Mouse (Mus musculus) neural tube, embryonic 12.5 days (tissue): ENCODE measurements around the gene Tacr2. TPM values are rescaled to one million over a fixed set of nuclear protein-coding genes. Genes with fewer than 3 reads are reported as not detected.
A peak's percentile ranks its signal among the peaks of the same experiment; 100 is the strongest.

Source experiments
- ATAC-seq: fragments of 200-750 bp; cut with Nextera tagmentation; 2 replicates; pipeline ENCODE4 v1.8.0; 2017; ENCODE audit warnings: low read depth, mild to moderate bottlenecking, moderate TSS enrichment, moderate library complexity; ENCODE audit not compliant: low FRiP score
- H3K27ac ChIP-seq: fragments of 300-500 bp; sonication (generic); 2 replicates; pipeline ENCODE4 v1.5.1; 2016
- H3K27me3 ChIP-seq: fragments of 300-500 bp; sonication (generic); replicated peaks from 2 replicates; pipeline ENCODE4 v1.6.1; 2016; ENCODE audit warnings: mild to moderate bottlenecking
- H3K36me3 ChIP-seq: fragments of 300-500 bp; sonication (generic); 2 replicates; pipeline ENCODE4 v1.6.1; 2016; ENCODE audit warnings: mild to moderate bottlenecking
- H3K4me1 ChIP-seq: fragments of 300-500 bp; sonication (generic); 2 replicates; pipeline ENCODE4 v1.6.1; 2016
- H3K4me2 ChIP-seq: fragments of 300-500 bp; sonication (generic); replicated peaks from 2 replicates; pipeline ENCODE4 v1.6.1; 2016; ENCODE audit warnings: mild to moderate bottlenecking
- H3K4me3 ChIP-seq: fragments of 300-500 bp; sonication (generic); 2 replicates; pipeline ENCODE4 v1.5.1; 2016
- H3K9ac ChIP-seq: fragments of 300-500 bp; sonication (generic); 2 replicates; pipeline ENCODE4 v1.6.1; 2016; ENCODE audit warnings: mild to moderate bottlenecking
- H3K9me3 ChIP-seq: fragments of 300-500 bp; sonication (generic); 2 replicates; pipeline ENCODE4 v1.6.1; 2016; ENCODE audit warnings: mild to moderate bottlenecking
- WGBS: fragments of 180-500 bp; shearing (Covaris S2); methylation state at CpG from one replicate; pipeline ENCODE4 v1.1.7; 2016; 5-methylcytosine and 5-hydroxymethylcytosine counted together
- polyA plus RNA-seq: library from polyadenylated mRNA; unstranded; fragments of >200 nt; fragmentation: Nextera tagmentation; extraction: Ambion mirVana; gene quantifications from 2 replicates; pipeline ENCODE4 v1.2.1, GENCODE M21; 2016

Tacr2 gene
- polyA plus RNA-seq, 1 experiment from 2014 or later: not detected

- Histone ChIP-seq H3K4me3 (no peak overlapping the region), H3K4me2 (no peak overlapping the region), H3K27ac (no peak overlapping the region), H3K27me3 (no peaks in the 10 kb centered on the region), H3K9me3 (no peaks in the 10 kb centered on the region), H3K36me3 (no peaks in the 10 kb centered on the region), H3K4me1 (no peaks in the 10 kb centered on the region), H3K9ac (no peak overlapping the region)
- WGBS: 84% methylated on average over 17 of the region's 17 CpGs
- no peak for ATAC-seq
These were observed 29.5 kb upstream of the Tacr2 start for GRCm38 (mm10) chr10:62222777-62223176.

GRCm38 (mm10) chr10:62224231-62224630, 28.0 kb upstream of the Tacr2 start:
- Histone ChIP-seq H3K4me1 (no peaks in the 10 kb centered on the region), H3K9me3 (no peaks in the 10 kb centered on the region), H3K4me3 (no peak overlapping the region), H3K9ac (no peak overlapping the region), H3K27ac (no peak overlapping the region), H3K36me3 (no peaks in the 10 kb centered on the region), H3K27me3 (no peaks in the 10 kb centered on the region), H3K4me2 (no peak overlapping the region)
- ATAC-seq: no peak
- WGBS: 72% methylated on average over 6 of the region's 6 CpGs

GRCm38 (mm10) chr10:62225839-62226238, 26.4 kb upstream of the Tacr2 start:
- Histone ChIP-seq H3K4me2 (no peak overlapping the region), H3K4me1 (no peaks in the 10 kb centered on the region), H3K9ac (no peak overlapping the region), H3K4me3 (no peak overlapping the region), H3K27ac (no peak overlapping the region), H3K36me3 (no peaks in the 10 kb centered on the region), H3K9me3 (no peaks in the 10 kb centered on the region), H3K27me3 (no peaks in the 10 kb centered on the region)
- no peak for ATAC-seq
- WGBS: 82% methylated on average over 7 of the region's 7 CpGs

- H3K4me2 ChIP-seq: no peak overlapping the region
- WGBS: 73% methylated on average over 6 of the region's 6 CpGs
- H3K27me3 ChIP-seq: no peaks in the 10 kb centered on the region
- H3K4me1 ChIP-seq: no peaks in the 10 kb centered on the region
- no peak for ATAC-seq
- H3K9ac ChIP-seq: no peak overlapping the region
- H3K36me3 ChIP-seq: no peaks in the 10 kb centered on the region
- H3K27ac ChIP-seq: no peak overlapping the region
- no peak overlapping the region for H3K4me3 ChIP-seq
- no peaks in the 10 kb centered on the region for H3K9me3 ChIP-seq
These were observed 24.1 kb upstream of the Tacr2 start for GRCm38 (mm10) chr10:62228126-62228525.

- H3K27ac ChIP-seq: no peak within 1 kb of the TSS
- H3K9ac ChIP-seq: peak within 1 kb of the TSS; percentile 48
- peak; percentile 97 for ATAC-seq
- H3K4me2 ChIP-seq: peak within 1 kb of the TSS; percentile 84
- no peaks in the 10 kb centered on the region for H3K27me3 ChIP-seq
- no peaks in the 10 kb centered on the region for H3K9me3 ChIP-seq
- peak within 1 kb of the TSS; percentile 50 for H3K4me3 ChIP-seq
- no peaks in the 10 kb centered on the region for H3K36me3 ChIP-seq
- no peaks in the 10 kb centered on the region for H3K4me1 ChIP-seq
- WGBS: under 1% methylated on average over 59 of the region's 59 CpGs
These were observed 21.4 kb upstream of the Tacr2 start, which contains the start of gene Tspan15 for GRCm38 (mm10) chr10:62230708-62231394. TSS of gene Tspan15 (minus strand) at chr10:62231251.

- Histone ChIP-seq H3K27ac (no peak overlapping the region), H3K27me3 (no peaks in the 10 kb centered on the region)
These were observed 20.9 kb upstream of the Tacr2 start for GRCm38 (mm10) chr10:62231395-62231732.

GRCm38 (mm10) chr10:62231811-62232210, 20.4 kb upstream of the Tacr2 start:
- H3K36me3 ChIP-seq: no peaks in the 10 kb centered on the region
- H3K4me1 ChIP-seq: no peaks in the 10 kb centered on the region
- H3K27me3 ChIP-seq: no peaks in the 10 kb centered on the region
- H3K9ac ChIP-seq: no peak overlapping the region
- no peaks in the 10 kb centered on the region for H3K9me3 ChIP-seq
- no peak overlapping the region for H3K4me3 ChIP-seq
- no peak overlapping the region; the same call in 1 of the 2 replicates for H3K4me2 ChIP-seq
- no peak overlapping the region for H3K27ac ChIP-seq
- ATAC-seq: no peak
- 87% methylated on average over 3 of the region's 3 CpGs for WGBS

More at GRCm38 (mm10) chr10:62231395-62231732, 20.9 kb upstream of the Tacr2 start:
- 2% methylated on average over 13 of the region's 13 CpGs for WGBS
- peak overlapping the region; percentile 50 for H3K4me3 ChIP-seq
- no peak overlapping the region for H3K9ac ChIP-seq
- H3K4me2 ChIP-seq: peak overlapping the region; percentile 84
- H3K9me3 ChIP-seq: no peaks in the 10 kb centered on the region
- H3K36me3 ChIP-seq: no peaks in the 10 kb centered on the region
- no peaks in the 10 kb centered on the region for H3K4me1 ChIP-seq
- peak; percentile 67 for ATAC-seq

GRCm38 (mm10) chr10:62236165-62236564, 16.1 kb upstream of the Tacr2 start:
- no peaks in the 10 kb centered on the region for H3K27me3 ChIP-seq
- no peak overlapping the region for H3K9ac ChIP-seq
- WGBS: 86% methylated on average over 6 of the region's 6 CpGs
- ATAC-seq: no peak
- H3K4me3 ChIP-seq: no peak overlapping the region
- no peak overlapping the region for H3K4me2 ChIP-seq
- no peaks in the 10 kb centered on the region for H3K36me3 ChIP-seq
- H3K27ac ChIP-seq: no peak overlapping the region
- H3K4me1 ChIP-seq: no peaks in the 10 kb centered on the region
- no peaks in the 10 kb centered on the region for H3K9me3 ChIP-seq

- WGBS: 87% methylated on average over 10 of the region's 10 CpGs
- H3K27me3 ChIP-seq: peaks cover 2% of the 10 kb centered on the region; the same call in 1 of the 2 replicates
- ATAC-seq: no peak
These were observed 15.0 kb upstream of the Tacr2 start for GRCm38 (mm10) chr10:62237205-62237604.

GRCm38 (mm10) chr10:62238688-62239087, 13.6 kb upstream of the Tacr2 start:
- no peak for ATAC-seq
- Histone ChIP-seq H3K4me2 (no peak overlapping the region), H3K36me3 (no peaks in the 10 kb centered on the region), H3K27me3 (peaks cover 3% of the 10 kb centered on the region; the same call in 1 of the 2 replicates), H3K4me3 (no peak overlapping the region), H3K9me3 (no peaks in the 10 kb centered on the region), H3K4me1 (no peaks in the 10 kb centered on the region), H3K27ac (no peak overlapping the region), H3K9ac (no peak overlapping the region)
- 96% methylated on average over 3 of the region's 3 CpGs for WGBS

More at GRCm38 (mm10) chr10:62237205-62237604, 15.0 kb upstream of the Tacr2 start:
- Histone ChIP-seq H3K4me3 (no peak overlapping the region), H3K27ac (no peak overlapping the region), H3K4me1 (no peaks in the 10 kb centered on the region), H3K36me3 (no peaks in the 10 kb centered on the region), H3K9ac (no peak overlapping the region), H3K9me3 (no peaks in the 10 kb centered on the region), H3K4me2 (no peak overlapping the region)

- no peak overlapping the region for H3K4me3 ChIP-seq
- no peak overlapping the region for H3K9ac ChIP-seq
- no peaks in the 10 kb centered on the region for H3K36me3 ChIP-seq
- H3K27me3 ChIP-seq: peaks cover 3% of the 10 kb centered on the region; the same call in 1 of the 2 replicates
- H3K4me2 ChIP-seq: no peak overlapping the region
- ATAC-seq: no peak
- H3K27ac ChIP-seq: no peak overlapping the region
- WGBS: 64% methylated on average over 6 of the region's 6 CpGs
- no peaks in the 10 kb centered on the region for H3K9me3 ChIP-seq
- H3K4me1 ChIP-seq: no peaks in the 10 kb centered on the region
These were observed 13.0 kb upstream of the Tacr2 start for GRCm38 (mm10) chr10:62239270-62239669.

GRCm38 (mm10) chr10:62242358-62242757, 9.9 kb upstream of the Tacr2 start:
- ATAC-seq: no peak
- peaks cover 3% of the 10 kb centered on the region; the same call in 1 of the 2 replicates for H3K27me3 ChIP-seq
- no peak overlapping the region for H3K4me3 ChIP-seq
- 80% methylated on average over 10 of the region's 10 CpGs for WGBS
- no peak overlapping the region for H3K4me2 ChIP-seq
- no peak overlapping the region for H3K27ac ChIP-seq
- no peaks in the 10 kb centered on the region for H3K4me1 ChIP-seq
- no peaks in the 10 kb centered on the region for H3K9me3 ChIP-seq
- H3K9ac ChIP-seq: no peak overlapping the region
- no peaks in the 10 kb centered on the region for H3K36me3 ChIP-seq

GRCm38 (mm10) chr10:62242896-62243295, 9.3 kb upstream of the Tacr2 start:
- Histone ChIP-seq H3K9me3 (no peaks in the 10 kb centered on the region), H3K27ac (no peak overlapping the region), H3K4me3 (no peak overlapping the region), H3K4me2 (no peak overlapping the region), H3K36me3 (no peaks in the 10 kb centered on the region), H3K27me3 (peaks cover 3% of the 10 kb centered on the region; the same call in 1 of the 2 replicates), H3K4me1 (no peaks in the 10 kb centered on the region), H3K9ac (no peak overlapping the region)
- no peak for ATAC-seq
- 59% methylated on average over 13 of the region's 13 CpGs for WGBS
